In genomic region chr17:56169830-56170229, GRCm38 (mm10) we compare ENCODE assay signal across 10 mouse cellular contexts. TPM values are rescaled to one million over a fixed set of nuclear protein-coding genes. Genes with fewer than 3 reads are reported as not detected.
DNase-seq lines count a peak whose midpoint lies in the region; ATAC-seq lines count a peak whose summit lies in the region.
"Had no signal": no experiment of that assay in that cellular context is flagged by ENCODE, and none has a peak within 500 bp of the region (broad histone marks: within the 10 kb centered on the region; RNA-seq: fewer than 3 reads in every experiment).

No protein-coding gene starts in this region.

- WGBS in lung, embryonic 15.5 days: 58% methylated on average over 6 of the region's 6 CpGs
- 36% methylated on average over 6 of the region's 6 CpGs for WGBS in liver, embryonic 13.5 days (ENCODE audit: insufficient replicate concordance)

- H3K4me3 ChIP-seq in lung, embryonic 15.5 days: no peak overlapping the region
- H3K4me3 ChIP-seq in liver, embryonic 13.5 days (replicated peaks): no peak overlapping the region
- H3K4me3 ChIP-seq: embryonic facial prominence, embryonic 12.5 days; neural tube, embryonic 12.5 days had no signal

- H3K27ac ChIP-seq in lung, embryonic 15.5 days: peak overlapping the region; percentile 69
- no peak overlapping the region for H3K27ac ChIP-seq in liver, embryonic 13.5 days
- H3K27ac ChIP-seq: neural tube, embryonic 12.5 days had no signal

- H3K9me3 ChIP-seq in lung, embryonic 15.5 days: no peaks in the 10 kb centered on the region
- no peaks in the 10 kb centered on the region for H3K9me3 ChIP-seq in liver, embryonic 13.5 days (replicated peaks)
- H3K9me3 ChIP-seq: embryonic facial prominence, embryonic 12.5 days; neural tube, embryonic 12.5 days had no signal

- no peaks in the 10 kb centered on the region for H3K27me3 ChIP-seq in lung, embryonic 15.5 days
- H3K27me3 ChIP-seq in liver, embryonic 13.5 days: no peaks in the 10 kb centered on the region
- H3K27me3 ChIP-seq: embryonic facial prominence, embryonic 12.5 days; neural tube, embryonic 12.5 days had no signal

- H3K4me1 ChIP-seq in lung, embryonic 15.5 days: peaks cover 8% of the 10 kb centered on the region; the same call in 1 of the 2 replicates
- peaks cover 34% of the 10 kb centered on the region for H3K4me1 ChIP-seq in liver, embryonic 13.5 days (replicated peaks)

- H3K36me3 ChIP-seq in lung, embryonic 15.5 days: no peaks in the 10 kb centered on the region
- no peaks in the 10 kb centered on the region for H3K36me3 ChIP-seq in liver, embryonic 13.5 days

- peak overlapping the region; percentile 13; the same call in 1 of the 2 replicates for H3K4me2 ChIP-seq in lung, embryonic 15.5 days
- no peak overlapping the region for H3K4me2 ChIP-seq in liver, embryonic 13.5 days
- H3K4me2 ChIP-seq: embryonic facial prominence, embryonic 12.5 days had no signal

- ATAC-seq in lung, embryonic 15.5 days (ENCODE audit: borderline replicate concordance, extremely low read depth, low FRiP score, low TSS enrichment): peak; percentile 64; the same call in 1 of the 2 replicates
- ATAC-seq in inflammation-experienced regulatory T-cells, adult 6 months: peak; percentile 82
- ATAC-seq in liver, embryonic 13.5 days (ENCODE audit: low read depth): peak; percentile 12; the same call in 1 of the 2 replicates
- ATAC-seq in frontal cortex, adult (ENCODE audit: low TSS enrichment): no peak

- no peak overlapping the region for H3K9ac ChIP-seq in lung, embryonic 15.5 days
- H3K9ac ChIP-seq in liver, embryonic 13.5 days: no peak overlapping the region
- H3K9ac ChIP-seq: embryonic facial prominence, embryonic 12.5 days had no signal

- DNase-seq in lung, postnatal 10 days: no peak
- peak; percentile 55 for DNase-seq in heart, adult 8-10 months (ENCODE audit: low spot score)
- no peak for DNase-seq in liver, embryonic 13.5 days
- DNase-seq in frontal cortex, postnatal 25 days (ENCODE audit: low spot score in 2 of 2): no peak
- DNase-seq in cerebellum, adult 9-11 months: no peak

RNA-seq across cellular contexts. Expression of gene Tnfaip8l1, which starts 7.6 kb away (rescaled TPM):
- 15.3 and 18.3 TPM in 2 replicates for polyA plus RNA-seq in lung, embryonic 15.5 days (2015; fragmentation: Nextera tagmentation; extraction: Ambion mirVana)
- 1 to 10 TPM; 1.2 to 2.1 (median 1.4) TPM for total RNA-seq in heart, adult 8-10 months (2022)
- 10 to 100 TPM; 29.8 to 39.7 (median 37.9) TPM for polyA plus RNA-seq in inflammation-experienced regulatory T-cells, adult 6 months (2017; shearing (Covaris generic))
- polyA plus RNA-seq in liver, embryonic 13.5 days (2015; fragmentation: Nextera tagmentation; extraction: Ambion mirVana): 2.7 and 2.9 TPM in 2 replicates

RNA-seq across cellular contexts. Expression of gene Mydgf, which starts 13.9 kb away (rescaled TPM):
- 103 TPM in 2 replicates for polyA plus RNA-seq in lung, embryonic 15.5 days (2015; fragmentation: Nextera tagmentation; extraction: Ambion mirVana)
- total RNA-seq in heart, adult 8-10 months (2022): 10 to 100 TPM; 25.5 to 29.8 (median 27.9) TPM
- polyA plus RNA-seq in inflammation-experienced regulatory T-cells, adult 6 months (2017; shearing (Covaris generic)): 10 to 100 TPM; 53.3 to 65.6 (median 59.5) TPM
- polyA plus RNA-seq in liver, embryonic 13.5 days (2015; fragmentation: Nextera tagmentation; extraction: Ambion mirVana): 59.2 and 66.7 TPM in 2 replicates

RNA-seq across cellular contexts. Expression of gene Sema6b, which starts 29.7 kb away (rescaled TPM):
- 2.1 TPM in 2 replicates for polyA plus RNA-seq in lung, embryonic 15.5 days (2015; fragmentation: Nextera tagmentation; extraction: Ambion mirVana)
- total RNA-seq in heart, adult 8-10 months (2022): 10 to 100 TPM in 1 of 4 experiments, 1 to 10 TPM in 3; 5.4 to 10.4 (median 8.6) TPM
- under 1 TPM in 1 of 3 experiments, not detected in 2; 0.13 TPM for polyA plus RNA-seq in inflammation-experienced regulatory T-cells, adult 6 months (2017; shearing (Covaris generic))
- 0.51 and 0.55 TPM in 2 replicates for polyA plus RNA-seq in liver, embryonic 13.5 days (2015; fragmentation: Nextera tagmentation; extraction: Ambion mirVana)

RNA-seq across cellular contexts. Expression of gene Lrg1, which starts 48.0 kb away (rescaled TPM):
- polyA plus RNA-seq in lung, embryonic 15.5 days (2015; fragmentation: Nextera tagmentation; extraction: Ambion mirVana): 0.55 TPM in 2 replicates
- total RNA-seq in heart, adult 8-10 months (2022): 10 to 100 TPM; 47.5 to 68.7 (median 60.4) TPM
- polyA plus RNA-seq in inflammation-experienced regulatory T-cells, adult 6 months (2017; shearing (Covaris generic)): not detected
- 0.36 and 0.43 TPM in 2 replicates for polyA plus RNA-seq in liver, embryonic 13.5 days (2015; fragmentation: Nextera tagmentation; extraction: Ambion mirVana)
- polyA plus RNA-seq: neural tube, embryonic 12.5 days had no signal

RNA-seq across cellular contexts. Expression of gene Dpp9, which starts 48.9 kb away (rescaled TPM):
- polyA plus RNA-seq in lung, embryonic 15.5 days (2015; fragmentation: Nextera tagmentation; extraction: Ambion mirVana): 37.1 and 37.6 TPM in 2 replicates
- 10 to 100 TPM; 42.6 to 51.1 (median 46.6) TPM for total RNA-seq in heart, adult 8-10 months (2022)
- polyA plus RNA-seq in inflammation-experienced regulatory T-cells, adult 6 months (2017; shearing (Covaris generic)): 10 to 100 TPM; 13.6 to 17.5 (median 14.5) TPM
- polyA plus RNA-seq in liver, embryonic 13.5 days (2015; fragmentation: Nextera tagmentation; extraction: Ambion mirVana): 19.6 and 23.0 TPM in 2 replicates
